Mouse (Mus musculus) neutrophil, adult 5-6 weeks (primary cell): ENCODE results near the gene Csnk2a1. TPM values are rescaled to one million over a fixed set of nuclear protein-coding genes. Genes with fewer than 3 reads are reported as not detected.

Experiments used
- ATAC-seq: fragments of 151-379, 151-347 bp; 2 replicates; pipeline ENCODE4 v1.8.0; 2017; ENCODE audit warnings: mild to moderate bottlenecking, moderate TSS enrichment; ENCODE audit not compliant: insufficient number of reproducible peaks, poor library complexity, low FRiP score, severe bottlenecking; ENCODE audit errors: extremely low read depth
- total RNA-seq: library from RNA; stranded (forward); fragments of 200-1000 nt; gene quantifications from 2 replicates; pipeline ENCODE4 v1.2.3, GENCODE M21; 2017

Gene Csnk2a1
- total RNA-seq, 1 experiment from 2014 or later = 118 TPM

- no peak for ATAC-seq
These were observed 86.4 kb downstream of the Csnk2a1 start for GRCm38 (mm10) chr2:152312996-152313395.

- no peak for ATAC-seq
These were observed 87.3 kb downstream of the Csnk2a1 start for GRCm38 (mm10) chr2:152313926-152314325.

DNA sequence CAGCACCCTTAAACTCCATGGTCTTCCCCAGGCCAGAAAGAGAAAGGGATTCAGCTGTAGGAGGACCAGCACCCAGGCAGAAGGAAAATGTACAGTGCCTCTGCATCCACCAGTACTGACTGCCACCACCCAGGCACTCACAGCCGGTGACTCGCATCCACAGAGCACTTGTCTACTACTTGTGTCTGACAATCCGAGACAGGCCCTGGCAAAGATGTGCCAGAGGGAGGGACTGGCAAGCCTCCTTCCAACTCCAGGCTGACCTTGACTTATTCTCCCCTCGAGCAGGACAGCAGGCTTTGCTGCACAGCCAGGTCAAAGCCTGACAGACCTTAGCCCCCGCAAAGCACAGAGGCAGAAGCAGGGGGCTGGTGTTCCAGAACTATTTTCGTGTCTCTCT, 90.4 kb downstream of the Csnk2a1 start:
- no peak for ATAC-seq

GRCm38 (mm10) chr2:152321558-152321957, 94.9 kb downstream of the Csnk2a1 start:
- ATAC-seq = no peak

GRCm38 (mm10) chr2:152322198-152322597, 95.6 kb downstream of the Csnk2a1 start:
- ATAC-seq = no peak

- ATAC-seq = no peak
These were observed 97.3 kb downstream of the Csnk2a1 start for GRCm38 (mm10) chr2:152323971-152324370.

- ATAC-seq = no peak
These were observed 98.2 kb downstream of the Csnk2a1 start for GRCm38 (mm10) chr2:152324842-152325241.

GRCm38 (mm10) chr2:152326157-152326556, 99.5 kb downstream of the Csnk2a1 start:
- no peak for ATAC-seq

DNA sequence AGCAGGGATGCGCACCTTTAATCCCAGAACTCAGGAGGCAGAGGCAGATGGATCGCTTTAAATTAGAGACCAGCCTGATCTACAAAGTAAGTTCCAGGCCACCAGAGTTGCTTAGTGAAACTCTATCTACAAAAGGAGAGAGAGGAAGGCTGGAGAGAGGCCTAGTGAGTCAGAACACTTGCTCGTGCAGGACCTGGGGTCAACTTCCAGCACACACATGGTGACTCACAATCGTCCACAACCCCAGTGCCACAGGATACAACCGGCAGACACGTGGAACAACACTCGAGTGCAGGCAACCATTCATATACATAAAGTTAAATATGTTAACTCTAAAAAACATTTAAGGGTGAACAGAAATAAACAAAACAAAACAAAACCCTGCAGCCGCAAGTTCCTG, 100.0 kb downstream of the Csnk2a1 start:
- ATAC-seq = no peak

DNA sequence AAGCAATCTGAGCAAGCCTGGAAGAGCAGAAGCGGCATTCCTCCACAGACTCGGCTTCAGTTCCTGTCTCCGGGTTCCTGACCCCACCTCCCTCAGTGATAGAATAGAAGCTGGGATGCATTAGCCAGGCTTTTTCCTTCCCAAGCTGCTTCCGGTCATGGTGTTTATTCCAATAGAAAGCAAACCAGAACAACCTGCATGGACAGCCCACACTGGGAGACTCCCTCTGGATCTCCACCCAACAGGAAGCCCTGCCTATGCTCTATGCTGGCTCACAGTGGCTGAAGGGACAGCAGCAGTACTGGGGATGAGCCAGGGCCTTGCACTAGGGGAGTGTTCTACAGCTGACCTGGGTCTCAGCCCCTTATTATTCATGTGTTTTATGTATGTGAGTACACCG, 101.3 kb downstream of the Csnk2a1 start:
- no peak for ATAC-seq

GRCm38 (mm10) chr2:152330858-152331423, 104.3 kb downstream of the Csnk2a1 start:
- no peak for ATAC-seq

Other genes with a start within 250 kb of the Csnk2a1 start
- 5.3 and 7.4 TPM in 2 replicates for gene Fam110a, start 246.6 kb upstream of the Csnk2a1 start, total RNA-seq
- gene Slc52a3, start 230.3 kb upstream of the Csnk2a1 start, total RNA-seq = 1.4 and 1.5 TPM in 2 replicates
- not detected in 2 replicates for gene Scrt2, start 145.3 kb upstream of the Csnk2a1 start, total RNA-seq
- 3.6 TPM in 2 replicates for gene Srxn1, start 121.3 kb upstream of the Csnk2a1 start, total RNA-seq
- gene Tcf15, start 83.3 kb upstream of the Csnk2a1 start, total RNA-seq = not detected in 2 replicates
- 51.4 and 60.4 TPM in 2 replicates for gene Tbc1d20, start 67.0 kb downstream of the Csnk2a1 start, total RNA-seq
- 90.7 and 112 TPM in 2 replicates for gene Rbck1, start 105.8 kb downstream of the Csnk2a1 start, total RNA-seq
- 0.37 and 2.1 TPM in 2 replicates for gene Trib3, start 117.2 kb downstream of the Csnk2a1 start, total RNA-seq
- not detected in 2 replicates for gene Nrsn2, start 149.8 kb downstream of the Csnk2a1 start, total RNA-seq
- 0.70 and 1.4 TPM in 2 replicates for gene Sox12, start 171.2 kb downstream of the Csnk2a1 start, total RNA-seq
- 0.98 and 1.5 TPM in 2 replicates for gene Zcchc3, start 188.2 kb downstream of the Csnk2a1 start, total RNA-seq
- not detected in 2 replicates for gene 6820408C15Rik, start 188.7 kb downstream of the Csnk2a1 start, total RNA-seq
- gene Defb23, start 237.8 kb downstream of the Csnk2a1 start, total RNA-seq = not detected in 2 replicates